Comparison of ENCODE assay signal across 19 mouse cellular contexts in genomic region chr10:79543884-79544597, GRCm38 (mm10). TPM values are rescaled to one million over a fixed set of nuclear protein-coding genes. Genes with fewer than 3 reads are reported as not detected.
DNase-seq lines count a peak whose midpoint lies in the region; ATAC-seq and TF ChIP-seq lines count a peak whose summit lies in the region.
"Had no signal": no experiment of that assay in that cellular context is flagged by ENCODE, and none has a peak within 500 bp of the region (broad histone marks: within the 10 kb centered on the region; RNA-seq: fewer than 3 reads in every experiment).

No protein-coding gene starts in this region.

- no peak for TF ChIP-seq POLR2A in heart, adult 2 months (IDR thresholded peaks at IDR 0.05; ENCODE audit: insufficient read depth, low read depth, low read length)

- H3K4me2 ChIP-seq in liver, embryonic 13.5 days, result no peak overlapping the region
- H3K4me2 ChIP-seq in midbrain, postnatal 0 days (ENCODE audit: low read depth, low read length, poor library complexity, severe bottlenecking), result no peak overlapping the region
- H3K4me2 ChIP-seq: hindbrain, embryonic 15.5 days; limb, embryonic 15.5 days had no signal

- DNase-seq in heart, adult 2 months, result peak; percentile 3 to 15
- no peak for DNase-seq in heart, adult 18-20 months
- DNase-seq in adrenal gland, adult 18-20 months (ENCODE audit: low spot score in 2 of 2), result peak; percentile 23 to 32
- peak; percentile 76 for DNase-seq in adrenal gland, postnatal 14 days
- no peak for DNase-seq in liver, embryonic 13.5 days
- DNase-seq in left cerebral cortex, postnatal 10 days (ENCODE audit: extremely low spot score in 1 of 2, low spot score in 2 of 2), result no peak
- DNase-seq in midbrain, postnatal 0 days (ENCODE audit: low spot score), result no peak
- DNase-seq in left cerebral cortex, adult 11 months (ENCODE audit: low spot score), result no peak
- DNase-seq: cerebellum, adult 18-20 months had no signal

- intact Hi-C loops in heart, adult 2 months (cut with DNase I), result no loop called here
- intact Hi-C loops in left cerebral cortex, postnatal 10 days (cut with DNase I), result no loop called here

- H3K9ac ChIP-seq in heart, adult 2 months (ENCODE audit: low read depth, low read length), result no peak overlapping the region
- H3K9ac ChIP-seq in liver, embryonic 13.5 days, result no peak overlapping the region
- no peak overlapping the region for H3K9ac ChIP-seq in midbrain, postnatal 0 days (replicated peaks; ENCODE audit: low read length, poor library complexity, severe bottlenecking)
- H3K9ac ChIP-seq: hindbrain, embryonic 15.5 days; limb, embryonic 15.5 days had no signal

- no peak for TF ChIP-seq CTCF in heart, adult 2 months (IDR thresholded peaks at IDR 0.05)
- TF ChIP-seq CTCF in midbrain, postnatal 0 days (IDR thresholded peaks at IDR 0.05), result no peak

- TF ChIP-seq EP300 in heart, adult 2 months (IDR thresholded peaks at IDR 0.05; ENCODE audit: insufficient read depth, low read depth, low read length), result no peak

- H3K27me3 ChIP-seq in heart, adult 2 months (ENCODE audit: control insufficient read depth, insufficient read depth, low read length), result no peaks in the 10 kb centered on the region
- no peaks in the 10 kb centered on the region for H3K27me3 ChIP-seq in liver, embryonic 13.5 days
- H3K27me3 ChIP-seq in midbrain, postnatal 0 days (ENCODE audit: insufficient read depth, low read length), result no peaks in the 10 kb centered on the region
- H3K27me3 ChIP-seq: hindbrain, embryonic 15.5 days; limb, embryonic 15.5 days had no signal

- H3K79me2 ChIP-seq in heart, adult 2 months (replicated peaks; ENCODE audit: control insufficient read depth, insufficient read depth, low read length), result no peaks in the 10 kb centered on the region

- peak; percentile 21; the same call in 1 of the 2 replicates for ATAC-seq in liver, embryonic 13.5 days (ENCODE audit: low read depth)
- no peak for ATAC-seq in midbrain, postnatal 0 days (ENCODE audit: low FRiP score)

- no peaks in the 10 kb centered on the region for H3K36me3 ChIP-seq in heart, adult 2 months (ENCODE audit: control insufficient read depth, insufficient read depth, low read length)
- peaks cover 92% of the 10 kb centered on the region for H3K36me3 ChIP-seq in liver, embryonic 13.5 days
- H3K36me3 ChIP-seq in midbrain, postnatal 0 days (ENCODE audit: insufficient read depth, low read length), result peaks cover 89% of the 10 kb centered on the region

- no peaks in the 10 kb centered on the region for H3K4me1 ChIP-seq in heart, adult 2 months (ENCODE audit: control insufficient read depth, insufficient read depth, low read length)
- peaks cover 11% of the 10 kb centered on the region for H3K4me1 ChIP-seq in liver, embryonic 13.5 days (replicated peaks)
- no peaks in the 10 kb centered on the region for H3K4me1 ChIP-seq in midbrain, postnatal 0 days (ENCODE audit: insufficient read depth, low read length)
- H3K4me1 ChIP-seq: forebrain, embryonic 10.5 days; hindbrain, embryonic 15.5 days; limb, embryonic 15.5 days had no signal

- no peaks in the 10 kb centered on the region for H3K9me3 ChIP-seq in liver, embryonic 13.5 days (replicated peaks)
- no peaks in the 10 kb centered on the region for H3K9me3 ChIP-seq in midbrain, postnatal 0 days (ENCODE audit: low read length)
- H3K9me3 ChIP-seq: forebrain, embryonic 10.5 days; hindbrain, embryonic 15.5 days; limb, embryonic 15.5 days had no signal

- 68% methylated on average over 9 of the region's 9 CpGs for WGBS in heart, adult 2 months
- 67% methylated on average over 9 of the region's 9 CpGs for WGBS in liver, embryonic 13.5 days (ENCODE audit: insufficient replicate concordance)
- WGBS in midbrain, postnatal 0 days, result 85% methylated on average over 9 of the region's 9 CpGs

- H3K4me3 ChIP-seq in heart, adult 2 months, result no peak overlapping the region
- no peak overlapping the region for H3K4me3 ChIP-seq in liver, embryonic 13.5 days (replicated peaks)
- no peak overlapping the region for H3K4me3 ChIP-seq in midbrain, postnatal 0 days (ENCODE audit: low read depth, low read length)
- H3K4me3 ChIP-seq: forebrain, embryonic 10.5 days; hindbrain, embryonic 15.5 days; limb, embryonic 15.5 days had no signal

- no peak overlapping the region for H3K27ac ChIP-seq in heart, adult 2 months
- no peak overlapping the region for H3K27ac ChIP-seq in liver, embryonic 13.5 days
- no peak overlapping the region for H3K27ac ChIP-seq in midbrain, postnatal 0 days (ENCODE audit: low read depth, low read length)
- H3K27ac ChIP-seq: forebrain, embryonic 10.5 days; hindbrain, embryonic 15.5 days; kidney, postnatal 0 days; limb, embryonic 15.5 days had no signal

RNA-seq across cellular contexts. Expression of gene Plpp2, which starts 10.4 kb away (rescaled TPM):
- total RNA-seq in heart, adult 2 months (2021), result 1 to 10 TPM; 2.3 to 3.5 TPM
- polyA plus RNA-seq in heart, adult 2 months (2012; rRNA removed), result 2.4 and 3.8 TPM in 2 replicates
- 1 to 10 TPM; 4.1 to 4.8 TPM for total RNA-seq in heart, adult 18-20 months (2021)
- 10 to 100 TPM; 13.3 to 35.7 TPM for total RNA-seq in adrenal gland, adult 18-20 months (2021)
- total RNA-seq in adrenal gland, postnatal 14 days (2021), result 16.6 and 19.3 TPM in 2 replicates
- polyA plus RNA-seq in liver, embryonic 13.5 days (2015; fragmentation: Nextera tagmentation; extraction: Ambion mirVana), result 19.9 and 20.0 TPM in 2 replicates
- total RNA-seq in left cerebral cortex, postnatal 10 days (2021), result 1 to 10 TPM; 3.2 to 3.7 TPM
- total RNA-seq in midbrain, postnatal 0 days (2014; rRNA removed), result 34.6 and 56.9 TPM in 2 replicates
- polyA plus RNA-seq in midbrain, postnatal 0 days (2015; fragmentation: Nextera tagmentation; extraction: Ambion mirVana), result 22.7 and 25.6 TPM in 2 replicates

RNA-seq across cellular contexts. Expression of gene Mier2, which starts 11.0 kb away (rescaled TPM):
- 10 to 100 TPM; 12.7 to 12.9 TPM for total RNA-seq in heart, adult 2 months (2021)
- polyA plus RNA-seq in heart, adult 2 months (2012; rRNA removed), result 27.4 and 31.8 TPM in 2 replicates
- total RNA-seq in heart, adult 18-20 months (2021), result 10 to 100 TPM; 14.4 to 19.0 TPM
- total RNA-seq in adrenal gland, adult 18-20 months (2021), result 10 to 100 TPM; 32.5 to 34.2 TPM
- 29.1 and 40.7 TPM in 2 replicates for total RNA-seq in adrenal gland, postnatal 14 days (2021)
- 11.2 and 11.7 TPM in 2 replicates for polyA plus RNA-seq in liver, embryonic 13.5 days (2015; fragmentation: Nextera tagmentation; extraction: Ambion mirVana)
- total RNA-seq in left cerebral cortex, postnatal 10 days (2021), result 10 to 100 TPM; 47.5 to 50.2 TPM
- 95.6 and 98.8 TPM in 2 replicates for total RNA-seq in midbrain, postnatal 0 days (2014; rRNA removed)
- 43.3 and 46.6 TPM in 2 replicates for polyA plus RNA-seq in midbrain, postnatal 0 days (2015; fragmentation: Nextera tagmentation; extraction: Ambion mirVana)

RNA-seq across cellular contexts. Expression of gene Theg, which starts 43.1 kb away (rescaled TPM):
- total RNA-seq in heart, adult 2 months (2021), result not detected
- 0.10 TPM in 1 of 2 replicates, not detected in the other for polyA plus RNA-seq in heart, adult 2 months (2012; rRNA removed)
- not detected for total RNA-seq in heart, adult 18-20 months (2021)
- not detected for total RNA-seq in adrenal gland, adult 18-20 months (2021)
- not detected in 2 replicates for total RNA-seq in adrenal gland, postnatal 14 days (2021)
- polyA plus RNA-seq in liver, embryonic 13.5 days (2015; fragmentation: Nextera tagmentation; extraction: Ambion mirVana), result not detected in 2 replicates
- not detected for total RNA-seq in left cerebral cortex, postnatal 10 days (2021)
- not detected in 2 replicates for total RNA-seq in midbrain, postnatal 0 days (2014; rRNA removed)
- polyA plus RNA-seq in midbrain, postnatal 0 days (2015; fragmentation: Nextera tagmentation; extraction: Ambion mirVana), result not detected in 2 replicates
- total RNA-seq: ES-E14; gastrocnemius, postnatal 4 days; heart, postnatal 10 days had no signal
- polyA plus RNA-seq: embryonic facial prominence, embryonic 14.5 days; forebrain, embryonic 10.5 days; hindbrain, embryonic 15.5 days; kidney, postnatal 0 days; limb, embryonic 15.5 days; neural tube, embryonic 14.5 days; stomach, embryonic 16.5 days had no signal

Comparison
In these comparisons a context has a peak if more than half of its experiments do, and no peak if none do; other contexts are left out.
1. DNase-seq: peak in heart, adult 2 months (2 of 2), adrenal gland, adult 18-20 months (2 of 2) and adrenal gland, postnatal 14 days (single experiment); none in heart, adult 18-20 months (0 of 2), liver, embryonic 13.5 days (single experiment), left cerebral cortex, postnatal 10 days (0 of 2), midbrain, postnatal 0 days (single experiment) and left cerebral cortex, adult 11 months (single experiment).